ENCODE assay signal across 34 mouse cellular contexts in genomic region chr7:43556901-43557300, GRCm38 (mm10). TPM values are rescaled to one million over a fixed set of nuclear protein-coding genes. Genes with fewer than 3 reads are reported as not detected.
DNase-seq lines count a peak whose midpoint lies in the region; ATAC-seq and TF ChIP-seq lines count a peak whose summit lies in the region.
"Had no signal": no experiment of that assay in that cellular context is flagged by ENCODE, and none has a peak within 500 bp of the region (broad histone marks: within the 10 kb centered on the region; RNA-seq: fewer than 3 reads in every experiment).

No protein-coding gene starts in this region.

- no peaks in the 10 kb centered on the region for H3K9me3 ChIP-seq in lung, embryonic 16.5 days (ENCODE audit: control insufficient read depth, low read length)
- H3K9me3 ChIP-seq: embryonic facial prominence, embryonic 13.5 days; heart, embryonic 12.5 days; heart, embryonic 15.5 days; hindbrain, embryonic 10.5 days; hindbrain, embryonic 13.5 days had no signal

- no peak for TF ChIP-seq CTCF in lung, adult 2 months (IDR thresholded peaks at IDR 0.05; ENCODE audit: insufficient read depth, low read length)

- no peak overlapping the region for H3K4me2 ChIP-seq in lung, embryonic 16.5 days (ENCODE audit: low read depth, low read length)
- H3K4me2 ChIP-seq: embryonic facial prominence, embryonic 13.5 days; heart, embryonic 12.5 days; heart, embryonic 15.5 days; hindbrain, embryonic 13.5 days had no signal

- DNase-seq in frontal cortex, postnatal 10 days (ENCODE audit: low spot score in 2 of 2): no peak
- DNase-seq in lung, adult 2 months: no peak
- DNase-seq in NIH3T3 (ENCODE audit: low read depth): peak; percentile 76
- DNase-seq in yolk sac, embryonic 10.5 days (ENCODE audit: low spot score): peak; percentile 13
- no peak for DNase-seq in adrenal gland, adult 2 months
- DNase-seq: adrenal gland, postnatal 10 days; adrenal gland, postnatal 36 days; cerebellum, adult 11 months; cerebellum, adult 2 months; cerebellum, adult 9-11 months; cerebellum, postnatal 25 days; forebrain, postnatal 0 days; gastrocnemius, postnatal 10 days; gastrocnemius, postnatal 36 days; heart, postnatal 10 days; heart, postnatal 36 days had no signal

- ATAC-seq in frontal cortex, adult (ENCODE audit: low TSS enrichment): peak; percentile 31; the same call in 1 of the 2 replicates
- ATAC-seq in lung, embryonic 16.5 days (ENCODE audit: low read depth): peak; percentile 55; the same call in 1 of the 2 replicates
- ATAC-seq: activated CD4-positive, CD25-positive, alpha-beta regulatory T cell, adult 4 months; CD4-positive, CD25-positive, alpha-beta regulatory T cell, adult 4 months; forebrain, embryonic 14.5 days; forebrain, postnatal 0 days; hindbrain, embryonic 16.5 days; inflammation-experienced regulatory T-cells, adult 6 months; intestine, embryonic 16.5 days had no signal

- 0 out of 2 replicates have a peak, but pooled peaks cover 2% of the 10 kb centered on the region for H3K4me1 ChIP-seq in lung, embryonic 16.5 days (replicated peaks; ENCODE audit: control insufficient read depth, insufficient read depth, low read length)
- no peaks in the 10 kb centered on the region for H3K4me1 ChIP-seq in lung, adult 2 months (ENCODE audit: control insufficient read depth, insufficient read depth, low read length)
- H3K4me1 ChIP-seq: heart, embryonic 12.5 days; heart, embryonic 15.5 days; hindbrain, embryonic 13.5 days had no signal

- 19% methylated on average over 1 of the region's 1 CpGs for WGBS in lung, embryonic 16.5 days
- WGBS in lung, adult 2 months: 39% methylated on average over 1 of the region's 1 CpGs

- TF ChIP-seq POLR2A in lung, adult 2 months (IDR thresholded peaks at IDR 0.05; ENCODE audit: borderline replicate concordance, extremely low read depth, low read depth, low read length): no peak

- H3K27ac ChIP-seq in lung, embryonic 16.5 days (ENCODE audit: low read length): peak overlapping the region; percentile 55
- H3K27ac ChIP-seq: embryonic facial prominence, embryonic 13.5 days; heart, embryonic 15.5 days; hindbrain, embryonic 10.5 days; hindbrain, embryonic 13.5 days had no signal

- no peaks in the 10 kb centered on the region for H3K36me3 ChIP-seq in lung, embryonic 16.5 days (ENCODE audit: control insufficient read depth, insufficient read depth, low read length)
- H3K36me3 ChIP-seq: embryonic facial prominence, embryonic 13.5 days; heart, embryonic 12.5 days; heart, embryonic 15.5 days; hindbrain, embryonic 10.5 days; hindbrain, embryonic 13.5 days had no signal

- H3K27me3 ChIP-seq in lung, embryonic 16.5 days (ENCODE audit: control insufficient read depth, insufficient read depth, low read depth, low read length): peaks cover 2% of the 10 kb centered on the region; the same call in 1 of the 2 replicates
- H3K27me3 ChIP-seq: embryonic facial prominence, embryonic 13.5 days; heart, embryonic 12.5 days; heart, embryonic 15.5 days; hindbrain, embryonic 13.5 days had no signal

- no peak overlapping the region for H3K9ac ChIP-seq in lung, embryonic 16.5 days (ENCODE audit: low read length)
- H3K9ac ChIP-seq: embryonic facial prominence, embryonic 13.5 days; forebrain, postnatal 0 days; heart, embryonic 12.5 days; heart, embryonic 15.5 days; hindbrain, embryonic 13.5 days had no signal

- H3K4me3 ChIP-seq in lung, embryonic 16.5 days (ENCODE audit: low read length): no peak overlapping the region
- no peak overlapping the region for H3K4me3 ChIP-seq in lung, adult 2 months (replicated peaks; ENCODE audit: extremely low read depth, low read depth, low read length)
- H3K4me3 ChIP-seq: embryonic facial prominence, embryonic 13.5 days; heart, embryonic 12.5 days; heart, embryonic 15.5 days; hindbrain, embryonic 10.5 days; hindbrain, embryonic 13.5 days had no signal

RNA-seq across cellular contexts. Expression of gene Zfp658, which starts 5.2 kb away (rescaled TPM):
- polyA plus RNA-seq in lung, embryonic 16.5 days (2015; fragmentation: Nextera tagmentation; extraction: Ambion mirVana): 4.3 TPM in 2 replicates
- 1.6 and 1.8 TPM in 2 replicates for polyA plus RNA-seq in lung, adult 2 months (2012; rRNA removed)
- total RNA-seq in adrenal gland, adult 2 months (2021): 1 to 10 TPM; 2.0 to 3.1 TPM
- polyA plus RNA-seq in adrenal gland, adult 2 months (2012; rRNA removed): 0.52 and 0.71 TPM in 2 replicates
- total RNA-seq: MEL had no signal

RNA-seq across cellular contexts. Expression of gene Cd33, which starts 12.7 kb away (rescaled TPM):
- polyA plus RNA-seq in lung, embryonic 16.5 days (2015; fragmentation: Nextera tagmentation; extraction: Ambion mirVana): 2.2 and 2.3 TPM in 2 replicates
- polyA plus RNA-seq in lung, adult 2 months (2012; rRNA removed): 11.6 and 15.3 TPM in 2 replicates
- 1 to 10 TPM; 3.1 to 4.5 TPM for total RNA-seq in adrenal gland, adult 2 months (2021)
- polyA plus RNA-seq in adrenal gland, adult 2 months (2012; rRNA removed): 3.8 and 6.1 TPM in 2 replicates
- total RNA-seq: MEL had no signal
- polyA plus RNA-seq: activated CD4-positive, CD25-positive, alpha-beta regulatory T cell, adult 4 months; CD4-positive, CD25-positive, alpha-beta regulatory T cell, adult 4 months had no signal

RNA-seq across cellular contexts. Expression of gene Zfp719, which starts 22.5 kb away (rescaled TPM):
- 14.1 and 15.8 TPM in 2 replicates for polyA plus RNA-seq in lung, embryonic 16.5 days (2015; fragmentation: Nextera tagmentation; extraction: Ambion mirVana)
- 2.0 and 2.5 TPM in 2 replicates for polyA plus RNA-seq in lung, adult 2 months (2012; rRNA removed)
- total RNA-seq in adrenal gland, adult 2 months (2021): 10 to 100 TPM; 12.8 to 18.1 TPM
- 0.27 and 0.47 TPM in 2 replicates for polyA plus RNA-seq in adrenal gland, adult 2 months (2012; rRNA removed)

RNA-seq across cellular contexts. Expression of gene Zfp819, which starts 50.1 kb away (rescaled TPM):
- polyA plus RNA-seq in lung, embryonic 16.5 days (2015; fragmentation: Nextera tagmentation; extraction: Ambion mirVana): 0.41 and 0.80 TPM in 2 replicates
- 0.09 TPM in 1 of 2 replicates, not detected in the other for polyA plus RNA-seq in lung, adult 2 months (2012; rRNA removed)
- total RNA-seq in adrenal gland, adult 2 months (2021): not detected
- not detected in 2 replicates for polyA plus RNA-seq in adrenal gland, adult 2 months (2012; rRNA removed)
- total RNA-seq: gastrocnemius, adult 18-20 months; gastrocnemius, postnatal 10 days; gastrocnemius, postnatal 36 days; heart, postnatal 10 days; heart, postnatal 36 days; MEL had no signal
- polyA plus RNA-seq: C2C12; CD4-positive, CD25-positive, alpha-beta regulatory T cell, adult 4 months; embryonic facial prominence, embryonic 13.5 days; heart, embryonic 12.5 days; heart, embryonic 15.5 days; inflammation-experienced regulatory T-cells, adult 6 months; intestine, embryonic 16.5 days had no signal

RNA-seq across cellular contexts. Expression of gene 4931406B18Rik, which starts 51.2 kb away (rescaled TPM):
- not detected in 2 replicates for polyA plus RNA-seq in lung, embryonic 16.5 days (2015; fragmentation: Nextera tagmentation; extraction: Ambion mirVana)
- not detected in 2 replicates for polyA plus RNA-seq in lung, adult 2 months (2012; rRNA removed)
- total RNA-seq in adrenal gland, adult 2 months (2021): not detected
- polyA plus RNA-seq in adrenal gland, adult 2 months (2012; rRNA removed): not detected in 2 replicates
- total RNA-seq: adrenal gland, postnatal 10 days; adrenal gland, postnatal 36 days; common myeloid progenitor, adult 5-6 weeks; forebrain, postnatal 0 days; gastrocnemius, adult 18-20 months; gastrocnemius, postnatal 10 days; gastrocnemius, postnatal 36 days; heart, postnatal 10 days; heart, postnatal 36 days; MEL had no signal
- polyA plus RNA-seq: activated CD4-positive, CD25-positive, alpha-beta regulatory T cell, adult 4 months; C2C12; CD4-positive, CD25-positive, alpha-beta regulatory T cell, adult 4 months; cerebellum, adult 2 months; embryonic facial prominence, embryonic 13.5 days; forebrain, embryonic 11.5 days; forebrain, embryonic 14.5 days; forebrain, postnatal 0 days; heart, embryonic 12.5 days; heart, embryonic 15.5 days; hindbrain, embryonic 10.5 days; hindbrain, embryonic 13.5 days; inflammation-experienced regulatory T-cells, adult 6 months; intestine, embryonic 16.5 days had no signal

Comparison
In these comparisons a context has a peak if more than half of its experiments do, and no peak if none do; other contexts are left out.
1. DNase-seq: peak in NIH3T3 (single experiment) and yolk sac, embryonic 10.5 days (single experiment); none in frontal cortex, postnatal 10 days (0 of 2), lung, adult 2 months (single experiment) and adrenal gland, adult 2 months (single experiment).